Comparison of ENCODE assay signal across 8 mouse cellular contexts in genomic region chr2:103706226-103706625, GRCm38 (mm10). TPM values are rescaled to one million over a fixed set of nuclear protein-coding genes. Genes with fewer than 3 reads are reported as not detected.
A peak's percentile ranks its signal among the peaks of the same experiment; 100 is the strongest.
DNase-seq lines count a peak whose midpoint lies in the region; ATAC-seq and TF ChIP-seq lines count a peak whose summit lies in the region.

No protein-coding gene starts in this region.

- H3K36me3 ChIP-seq in hindbrain, embryonic 12.5 days: peaks cover 59% of the 10 kb centered on the region
- no peaks in the 10 kb centered on the region for H3K36me3 ChIP-seq in lung, postnatal 0 days (ENCODE audit: insufficient read depth, low read length)

- TF ChIP-seq POLR2A in cerebellum, adult 2 months (IDR thresholded peaks at IDR 0.05; ENCODE audit: borderline replicate concordance, insufficient read depth, low read length): no peak

- no peaks in the 10 kb centered on the region for H3K9me3 ChIP-seq in hindbrain, embryonic 12.5 days (replicated peaks)
- H3K9me3 ChIP-seq in lung, postnatal 0 days (ENCODE audit: low read length): no peaks in the 10 kb centered on the region

- no peak overlapping the region for H3K4me3 ChIP-seq in cerebellum, adult 2 months (replicated peaks; ENCODE audit: insufficient read depth, low read depth, low read length)
- no peak overlapping the region for H3K4me3 ChIP-seq in hindbrain, embryonic 12.5 days
- H3K4me3 ChIP-seq in lung, postnatal 0 days (ENCODE audit: low read depth, low read length): no peak overlapping the region

- no peaks in the 10 kb centered on the region for H3K27me3 ChIP-seq in cerebellum, adult 2 months (ENCODE audit: control insufficient read depth, insufficient read depth, low read length)
- H3K27me3 ChIP-seq in hindbrain, embryonic 12.5 days: no peaks in the 10 kb centered on the region; the same call in 1 of the 2 replicates
- H3K27me3 ChIP-seq in lung, postnatal 0 days (replicated peaks; ENCODE audit: insufficient read depth, low read length): no peaks in the 10 kb centered on the region

- peak; percentile 78 for ATAC-seq in hindbrain, embryonic 12.5 days (ENCODE audit: low FRiP score)
- peak; percentile 65 for ATAC-seq in lung, postnatal 0 days
- no peak for ATAC-seq in monocyte, adult 5-6 weeks (replicated peaks; ENCODE audit: insufficient number of reproducible peaks, low FRiP score, low TSS enrichment, poor library complexity, severe bottlenecking)

- peak; percentile 98 for DNase-seq in NIH3T3 (ENCODE audit: low read depth)
- peak; percentile 40 to 59 for DNase-seq in cerebellum, adult 2 months
- DNase-seq in frontal cortex, postnatal 10 days (ENCODE audit: low spot score in 2 of 2): peak; percentile 51 to 67
- peak; percentile 85 for DNase-seq in layer of hippocampus, adult 9-11 months
- peak; percentile 63 for DNase-seq in lung, postnatal 0 days (ENCODE audit: low spot score)
- DNase-seq in right cerebral cortex, postnatal 4 days: peak; percentile 72

- no peak overlapping the region for H3K27ac ChIP-seq in cerebellum, adult 2 months (ENCODE audit: insufficient read depth, low read length)
- peak overlapping the region; percentile 35; the same call in 1 of the 2 replicates for H3K27ac ChIP-seq in hindbrain, embryonic 12.5 days
- H3K27ac ChIP-seq in lung, postnatal 0 days (ENCODE audit: low read length): no peak overlapping the region

- WGBS in cerebellum, adult 2 months: 8% methylated on average over 11 of the region's 11 CpGs
- WGBS in hindbrain, embryonic 12.5 days: 37% methylated on average over 11 of the region's 11 CpGs
- WGBS in lung, postnatal 0 days: 29% methylated on average over 11 of the region's 11 CpGs

- H3K4me2 ChIP-seq in hindbrain, embryonic 12.5 days (replicated peaks): no peak overlapping the region
- no peak overlapping the region for H3K4me2 ChIP-seq in lung, postnatal 0 days (replicated peaks; ENCODE audit: low read depth, low read length)

- H3K9ac ChIP-seq in hindbrain, embryonic 12.5 days: no peak overlapping the region
- no peak overlapping the region for H3K9ac ChIP-seq in lung, postnatal 0 days (replicated peaks; ENCODE audit: low read depth)

- peaks cover 7% of the 10 kb centered on the region for H3K4me1 ChIP-seq in cerebellum, adult 2 months (ENCODE audit: control insufficient read depth, insufficient read depth, low read length)
- H3K4me1 ChIP-seq in hindbrain, embryonic 12.5 days: peaks cover 16% of the 10 kb centered on the region
- H3K4me1 ChIP-seq in lung, postnatal 0 days (ENCODE audit: insufficient read depth, low read depth, low read length): no peaks in the 10 kb centered on the region

- TF ChIP-seq CTCF in cerebellum, adult 2 months (IDR thresholded peaks at IDR 0.05; ENCODE audit: borderline replicate concordance, insufficient read depth, low read depth, low read length): no peak
- no peak for TF ChIP-seq CTCF in lung, postnatal 0 days (IDR thresholded peaks at IDR 0.05)

- TF ChIP-seq EP300 in lung, postnatal 0 days (IDR thresholded peaks at IDR 0.05): no peak

RNA-seq across cellular contexts. Expression of gene Nat10, which starts 54.8 kb away (rescaled TPM):
- polyA plus RNA-seq in cerebellum, adult 2 months (2012; rRNA removed): 41.4 and 46.1 TPM in 2 replicates
- polyA plus RNA-seq in hindbrain, embryonic 12.5 days (2016; fragmentation: Nextera tagmentation; extraction: Ambion mirVana): 23.5 and 25.7 TPM in 2 replicates
- 6.2 TPM in 2 replicates for polyA plus RNA-seq in lung, postnatal 0 days (2015; fragmentation: Nextera tagmentation; extraction: Ambion mirVana)
- 25.1 to 46.8 TPM (median 32.7 TPM) in 3 replicates for total RNA-seq in monocyte, adult 5-6 weeks (2017)
